Mouse (Mus musculus): ENCODE results near the gene Map1s.
A peak's percentile ranks its signal among the peaks of the same experiment; 100 is the strongest.

The Map1s gene

GRCm38 (mm10) chr8:70949847-70950246 is 44.1 kb downstream of the Map1s start:
- no peak for DNase-seq (ENCODE audit: low spot score)

DNA sequence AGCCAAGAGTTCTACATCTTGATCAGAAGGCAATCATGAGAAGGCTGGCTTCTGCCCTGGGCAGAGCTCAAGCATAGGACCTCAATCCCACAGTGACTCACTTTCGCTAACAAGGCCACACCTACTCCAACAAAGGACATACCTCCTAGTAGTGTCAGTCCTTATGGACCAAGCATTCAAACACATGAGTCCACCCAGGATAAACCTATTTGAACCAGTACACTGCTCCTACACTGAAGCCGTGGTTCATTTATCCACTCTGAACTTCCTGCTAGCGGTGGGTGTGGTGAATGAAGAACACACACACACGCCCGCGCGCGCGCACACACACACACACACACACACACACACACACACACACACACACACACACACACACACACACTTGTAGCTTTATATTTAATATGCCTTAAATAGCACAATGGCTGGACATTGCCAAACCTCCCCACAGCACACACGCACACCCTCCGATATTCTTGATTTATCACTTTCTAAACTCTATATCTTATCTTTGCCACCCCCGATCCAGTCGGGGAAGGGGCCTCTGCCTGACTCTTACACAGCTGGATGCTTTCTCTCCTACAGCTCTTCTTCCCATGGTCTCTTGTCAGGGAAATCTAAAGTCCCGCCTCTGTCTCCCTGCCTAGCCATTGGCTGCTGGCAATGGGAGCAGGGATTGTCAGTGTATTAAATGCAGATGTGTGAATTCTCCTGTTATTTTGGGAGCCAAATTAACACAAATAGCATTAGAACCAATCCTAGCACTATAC is 55.2 kb downstream of the Map1s start:
- no peak for DNase-seq (ENCODE audit: low spot score)

DNA sequence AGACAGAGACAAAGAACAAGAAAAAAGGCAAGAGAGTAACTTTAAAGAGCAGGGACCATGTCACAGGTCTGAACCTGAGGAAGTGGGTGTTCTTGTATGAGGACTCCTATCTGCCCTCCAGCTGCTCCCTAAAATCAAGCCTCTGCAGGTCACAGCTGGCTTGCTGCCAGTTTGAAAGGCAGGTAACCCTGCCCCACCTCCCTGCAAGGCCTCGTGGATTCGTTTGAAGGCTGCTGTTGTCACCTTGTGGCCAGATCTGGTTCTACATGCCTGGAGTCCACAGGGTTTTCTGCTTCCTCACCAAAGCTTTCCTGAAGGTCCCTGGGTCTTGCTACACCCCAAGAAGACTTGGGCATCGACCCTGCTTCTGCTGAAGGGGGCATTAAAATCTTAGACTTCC is 58.4 kb downstream of the Map1s start:
- peak; percentile 11 for DNase-seq (ENCODE audit: low spot score)

DNA sequence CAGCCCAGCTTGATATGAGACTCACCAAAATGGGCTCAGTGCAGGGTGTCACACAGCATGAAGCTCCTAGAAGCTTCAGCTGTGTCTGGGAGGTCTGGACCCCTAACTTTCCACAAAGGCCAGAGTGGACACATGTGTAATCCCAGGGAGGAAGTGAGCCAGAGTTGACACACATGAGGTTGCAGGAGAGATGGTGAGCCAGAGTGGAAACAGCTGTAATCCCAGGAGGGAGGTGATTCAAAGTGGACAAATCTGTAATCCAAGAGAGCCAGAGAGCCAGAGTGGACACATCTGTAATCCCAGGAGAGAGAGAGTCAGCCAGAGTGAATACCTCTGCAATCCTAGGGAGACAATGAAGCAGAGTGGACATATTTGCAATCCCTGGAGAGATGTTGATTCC is 59.1 kb downstream of the Map1s start:
- DNase-seq (ENCODE audit: low spot score): no peak
